Mouse (Mus musculus) midbrain, embryonic 11.5 days (tissue): Measurements from ENCODE around the gene Dnase1l1. TPM values are rescaled to one million over a fixed set of nuclear protein-coding genes. Genes with fewer than 3 reads are reported as not detected.

Experiments used
- ATAC-seq: fragments of 200-750 bp; cut with Nextera tagmentation; 2 replicates; pipeline ENCODE4 v1.8.0; 2017; ENCODE audit warnings: moderate TSS enrichment, moderate library complexity; ENCODE audit not compliant: low FRiP score
- DNase-seq: peaks from one replicate; pipeline ENCODE4 v3.0.0; 2015; ENCODE audit warnings: low spot score; ENCODE audit errors: missing footprints
- H3K27ac ChIP-seq: fragments of 300-500 bp; sonication (generic); 2 replicates; pipeline ENCODE4 v1.5.1; 2014; ENCODE audit warnings: low read depth, low read length
- H3K27me3 ChIP-seq: fragments of 300-500 bp; sonication (generic); 2 replicates; pipeline ENCODE4 v1.6.1; 2014; ENCODE audit warnings: mild to moderate bottlenecking, low read length, moderate library complexity, mixed read lengths; ENCODE audit not compliant: control insufficient read depth, insufficient read depth
- H3K36me3 ChIP-seq: fragments of 300-500 bp; sonication (generic); 2 replicates; pipeline ENCODE4 v1.6.1; 2014; ENCODE audit warnings: mild to moderate bottlenecking, low read length, moderate library complexity, mixed read lengths; ENCODE audit not compliant: control insufficient read depth, insufficient read depth
- H3K4me1 ChIP-seq: fragments of 300-500 bp; sonication (generic); 2 replicates; pipeline ENCODE4 v1.6.1; 2014; ENCODE audit warnings: low read length; ENCODE audit not compliant: control insufficient read depth, insufficient read depth
- H3K4me2 ChIP-seq: fragments of 300-500 bp; sonication (generic); 2 replicates; pipeline ENCODE4 v1.6.1; 2014; ENCODE audit warnings: mild to moderate bottlenecking, moderate library complexity
- H3K4me3 ChIP-seq: fragments of 300-500 bp; sonication (generic); 2 replicates; pipeline ENCODE4 v1.5.1; 2014; ENCODE audit warnings: low read depth, low read length
- H3K9ac ChIP-seq: fragments of 300-500 bp; sonication (generic); 2 replicates; pipeline ENCODE4 v1.6.1; 2014; ENCODE audit warnings: low read length
- H3K9me3 ChIP-seq: fragments of 300-500 bp; sonication (generic); 2 replicates; pipeline ENCODE4 v1.6.1; 2016; ENCODE audit warnings: low read length; ENCODE audit not compliant: control insufficient read depth
- WGBS: fragments of 180-500 bp; shearing (Covaris S2); extraction: QIAGEN DNeasy Blood & Tissue Kit; methylation state at CpG from one replicate; pipeline ENCODE4 v1.1.7; 2014; 5-methylcytosine and 5-hydroxymethylcytosine counted together
- polyA plus RNA-seq: library from polyadenylated mRNA; unstranded; fragments of >200 nt; fragmentation: Nextera tagmentation; extraction: Ambion mirVana; gene quantifications from 2 replicates; pipeline ENCODE4 v1.2.1, GENCODE M21; 2014

The Dnase1l1 gene
- polyA plus RNA-seq, 1 experiment from 2014 or later, result 4.4 TPM

DNA sequence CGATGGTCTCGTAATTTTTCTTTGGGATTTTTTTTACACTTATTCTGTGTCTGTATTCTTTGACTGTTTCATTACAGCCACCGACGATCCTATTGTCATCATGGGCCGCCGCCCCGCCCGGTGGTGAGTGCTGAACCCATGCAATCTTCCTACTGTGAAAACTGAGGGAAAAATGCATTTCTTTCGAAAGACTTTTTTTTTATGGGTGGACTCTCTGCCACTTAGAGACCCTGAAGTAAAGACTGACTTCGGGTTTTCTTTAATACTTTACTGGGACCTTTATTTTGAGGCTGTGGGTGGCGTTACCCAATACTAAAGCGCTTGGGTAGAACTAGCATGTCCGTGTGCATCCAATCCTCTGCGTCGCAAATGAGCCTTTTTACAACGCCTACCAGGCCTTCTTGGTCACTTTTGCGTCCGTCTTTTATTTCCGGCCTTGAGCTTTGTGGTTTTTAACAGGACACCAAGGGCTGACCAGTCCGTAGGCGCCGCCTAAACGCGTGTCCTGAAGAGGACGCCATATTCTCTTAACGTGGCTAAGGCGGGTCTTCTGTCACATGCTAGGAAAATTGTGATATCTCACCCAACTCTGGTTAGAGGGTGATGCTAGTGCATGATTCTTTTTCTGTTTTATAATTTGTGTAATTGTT, 11.1 kb downstream of the Dnase1l1 start:
- Histone ChIP-seq H3K36me3 (peaks cover 2% of the 10 kb centered on the region; the same call in 1 of the 2 replicates), H3K4me1 (peaks cover 2% of the 10 kb centered on the region; the same call in 1 of the 2 replicates), H3K9me3 (no peaks in the 10 kb centered on the region), H3K4me2 (peak overlapping the region; percentile 51), H3K9ac (peak overlapping the region; percentile 72), H3K27me3 (no peaks in the 10 kb centered on the region), H3K27ac (peak overlapping the region; percentile 27; the same call in 1 of the 2 replicates), H3K4me3 (peak overlapping the region; percentile 42)
- ATAC-seq, result no peak
- 20% methylated on average over 27 of the region's 27 CpGs for WGBS
- DNase-seq, result peak; percentile 87

- DNase-seq (peak; percentile 98), ATAC-seq (peak; percentile 95)
- Histone ChIP-seq H3K27me3 (no peaks in the 10 kb centered on the region), H3K27ac (peak within 1 kb of the TSS; percentile 92), H3K36me3 (peaks cover 2% of the 10 kb centered on the region; the same call in 1 of the 2 replicates), H3K4me1 (peaks cover 2% of the 10 kb centered on the region; the same call in 1 of the 2 replicates), H3K4me2 (peak within 1 kb of the TSS; percentile 51), H3K9ac (peak within 1 kb of the TSS; percentile 72), H3K9me3 (no peaks in the 10 kb centered on the region), H3K4me3 (peak within 1 kb of the TSS; percentile 42)
- 18% methylated on average over 42 of the region's 42 CpGs for WGBS
Measured at GRCm38 (mm10) chrX:74270062-74270901, 11.9 kb downstream of the Dnase1l1 start, which contains the start of gene Rpl10. Gene Rpl10, plus strand, starts transcription at chrX:74270812.

DNA sequence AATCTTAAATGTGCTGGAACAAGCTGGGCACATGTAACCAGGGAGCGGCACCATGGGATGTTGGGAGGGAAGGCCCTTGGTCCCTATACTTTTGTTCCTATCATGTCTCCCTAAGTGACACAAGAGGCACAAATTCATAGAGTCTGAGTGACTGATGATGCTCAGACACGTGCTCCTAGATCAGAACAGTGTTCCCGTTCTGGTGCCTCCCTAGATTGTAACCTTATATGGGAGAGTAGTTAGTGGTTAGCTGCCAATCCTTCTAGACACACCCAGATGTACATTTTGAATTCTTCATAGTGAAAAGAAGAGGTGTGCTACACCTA, 12.4 kb downstream of the Dnase1l1 start:
- H3K9ac ChIP-seq, result peak overlapping the region; percentile 69
- H3K4me2 ChIP-seq, result peak overlapping the region; percentile 51
- peak overlapping the region; percentile 42 for H3K4me3 ChIP-seq
- no peaks in the 10 kb centered on the region for H3K9me3 ChIP-seq
- H3K36me3 ChIP-seq, result peaks cover 2% of the 10 kb centered on the region; the same call in 1 of the 2 replicates
- H3K27me3 ChIP-seq, result no peaks in the 10 kb centered on the region
- peaks cover 2% of the 10 kb centered on the region; the same call in 1 of the 2 replicates for H3K4me1 ChIP-seq
- peak overlapping the region; percentile 92 for H3K27ac ChIP-seq
- 26% methylated on average over 3 of the region's 3 CpGs for WGBS
- DNase-seq (no peak), ATAC-seq (peak; percentile 26)

DNA sequence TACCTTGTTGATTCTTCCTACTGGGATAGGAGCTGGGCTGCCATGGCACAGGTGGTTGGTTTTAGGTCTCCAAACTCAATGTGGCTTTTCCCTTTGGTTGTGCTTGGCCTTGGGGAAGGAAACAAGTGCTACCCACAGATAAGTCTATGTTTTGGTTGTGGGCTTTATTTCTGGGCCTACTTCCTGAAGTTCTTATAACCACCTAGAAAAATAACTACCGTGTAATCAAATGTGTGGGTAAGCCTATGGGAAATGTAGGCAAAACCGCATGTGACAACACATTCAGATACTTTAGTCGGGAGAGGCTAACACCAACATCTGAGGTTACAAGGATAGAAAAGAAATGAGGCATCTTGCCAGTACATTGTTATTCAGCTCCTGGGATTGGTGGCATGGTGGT, 24.4 kb downstream of the Dnase1l1 start:
- H3K36me3 ChIP-seq, result no peaks in the 10 kb centered on the region
- no peak overlapping the region for H3K4me2 ChIP-seq
- no peak overlapping the region for H3K4me3 ChIP-seq
- no peak overlapping the region for H3K9ac ChIP-seq
- H3K27me3 ChIP-seq, result no peaks in the 10 kb centered on the region
- DNase-seq, result peak; percentile 4
- no peaks in the 10 kb centered on the region for H3K9me3 ChIP-seq
- 96% methylated on average over 3 of the region's 3 CpGs for WGBS
- ATAC-seq, result no peak
- H3K27ac ChIP-seq, result no peak overlapping the region
- H3K4me1 ChIP-seq, result no peaks in the 10 kb centered on the region

DNA sequence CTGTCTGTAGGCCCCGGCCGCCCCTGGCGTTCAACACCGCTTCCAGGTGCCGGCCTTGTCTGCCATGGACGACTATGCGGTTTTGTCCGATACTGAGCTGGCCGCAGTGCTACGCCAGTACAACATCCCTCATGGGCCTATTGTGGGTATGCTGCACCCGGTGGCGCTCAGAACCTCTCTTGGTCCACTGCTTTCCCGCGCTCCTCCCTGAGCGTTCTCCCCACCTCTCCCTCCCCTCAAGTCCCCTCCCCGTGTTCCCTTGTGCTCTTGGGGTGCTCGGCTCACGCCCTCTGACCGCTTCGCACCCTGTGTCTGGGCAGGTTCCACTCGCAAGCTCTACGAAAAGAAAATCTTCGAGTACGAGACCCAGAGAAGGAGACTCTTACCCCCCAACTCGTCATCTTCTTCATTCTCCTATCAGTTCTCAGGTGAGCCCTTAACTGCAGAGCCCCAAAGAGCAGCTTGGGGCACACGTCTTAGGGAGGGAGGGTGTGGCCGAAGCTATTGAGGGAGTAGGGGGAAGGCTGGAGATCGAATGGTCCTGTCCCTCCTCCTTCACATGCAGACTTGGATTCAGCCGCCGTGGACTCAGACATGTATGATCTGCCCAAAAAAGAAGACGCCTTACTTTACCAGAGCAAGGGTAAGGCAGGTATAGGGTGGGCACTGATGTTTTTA, 27.1 kb downstream of the Dnase1l1 start:
- H3K9me3 ChIP-seq, result no peaks in the 10 kb centered on the region
- ATAC-seq (peak; percentile 14; the same call in 1 of the 2 replicates), DNase-seq (no peak)
- peak overlapping the region; percentile 74 for H3K27ac ChIP-seq
- H3K9ac ChIP-seq, result peak overlapping the region; percentile 76
- H3K4me3 ChIP-seq, result peak overlapping the region; percentile 55
- H3K27me3 ChIP-seq, result no peaks in the 10 kb centered on the region
- no peaks in the 10 kb centered on the region for H3K4me1 ChIP-seq
- H3K36me3 ChIP-seq, result no peaks in the 10 kb centered on the region
- peak overlapping the region; percentile 45 for H3K4me2 ChIP-seq
- WGBS, result 29% methylated on average over 31 of the region's 31 CpGs

GRCm38 (mm10) chrX:74254153-74254887, 27.8 kb downstream of the Dnase1l1 start, which contains the start of gene Emd:
Gene Emd, plus strand, starts transcription at chrX:74254687.
- no peaks in the 10 kb centered on the region for H3K36me3 ChIP-seq
- peak within 1 kb of the TSS; percentile 76 for H3K9ac ChIP-seq
- no peaks in the 10 kb centered on the region for H3K27me3 ChIP-seq
- peak within 1 kb of the TSS; percentile 55 for H3K4me3 ChIP-seq
- no peaks in the 10 kb centered on the region for H3K4me1 ChIP-seq
- no peaks in the 10 kb centered on the region for H3K9me3 ChIP-seq
- peak; percentile 98 for DNase-seq
- whole genome bisulfite sequencing, result 17% methylated on average over 39 of the region's 39 CpGs
- peak within 1 kb of the TSS; percentile 74 for H3K27ac ChIP-seq
- H3K4me2 ChIP-seq, result peak within 1 kb of the TSS; percentile 45
- peak; percentile 98 for ATAC-seq

GRCm38 (mm10) chrX:74249615-74250014, 32.5 kb downstream of the Dnase1l1 start, which contains the start of gene Flna:
Gene Flna, minus strand, starts transcription at chrX:74249820.
- peak within 1 kb of the TSS; percentile 64 for H3K9ac ChIP-seq
- H3K4me2 ChIP-seq, result peak within 1 kb of the TSS; percentile 56
- 25% methylated on average over 38 of the region's 38 CpGs for WGBS
- no peaks in the 10 kb centered on the region for H3K4me1 ChIP-seq
- H3K9me3 ChIP-seq, result no peaks in the 10 kb centered on the region
- peak within 1 kb of the TSS; percentile 36 for H3K4me3 ChIP-seq
- ATAC-seq (no peak), DNase-seq (peak; percentile 88)
- no peak within 1 kb of the TSS for H3K27ac ChIP-seq
- H3K27me3 ChIP-seq, result no peaks in the 10 kb centered on the region
- no peaks in the 10 kb centered on the region for H3K36me3 ChIP-seq

DNA sequence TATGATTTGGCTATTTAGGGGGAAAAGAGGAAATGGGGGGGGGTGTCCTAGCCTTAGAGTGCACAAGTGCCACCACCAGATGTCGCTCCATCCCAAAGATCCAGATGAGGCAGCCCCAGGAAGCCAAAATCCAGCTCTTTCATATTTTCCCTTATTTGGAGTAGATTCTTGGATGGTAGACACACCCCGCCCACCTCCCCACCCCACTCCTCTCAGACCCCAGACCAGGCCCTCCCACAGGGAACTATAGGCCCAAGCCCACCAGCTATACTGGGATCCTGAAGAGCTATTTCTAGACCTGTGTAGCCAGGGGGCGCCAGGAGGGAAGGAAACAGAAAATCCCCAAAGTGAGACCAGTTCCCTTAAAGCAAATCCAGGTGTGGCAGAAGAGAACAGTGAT, 33.5 kb downstream of the Dnase1l1 start:
- DNase-seq, result peak; percentile 94

More for the DNA sequence above, 33.5 kb downstream of the Dnase1l1 start:
- no peak overlapping the region for H3K4me2 ChIP-seq
- WGBS, result 3% methylated on average over 3 of the region's 3 CpGs
- H3K27me3 ChIP-seq, result no peaks in the 10 kb centered on the region
- 0 out of 2 replicates have a peak, but pooled peaks cover 3% of the 10 kb centered on the region for H3K4me1 ChIP-seq
- H3K27ac ChIP-seq, result no peak overlapping the region
- no peak for ATAC-seq
- H3K36me3 ChIP-seq, result no peaks in the 10 kb centered on the region
- H3K4me3 ChIP-seq, result no peak overlapping the region
- H3K9ac ChIP-seq, result no peak overlapping the region
- H3K9me3 ChIP-seq, result no peaks in the 10 kb centered on the region
